Mouse (Mus musculus): ENCODE measurements around the gene Gm47996. TPM values are rescaled to one million over a fixed set of nuclear protein-coding genes. Genes with fewer than 3 reads are reported as not detected.
"Not testable (repeated sequence)": the region's sequence is repeated elsewhere in the genome, so short reads cannot be mapped to it uniquely, and the experiment has no call there.

Gm47996 gene
- total RNA-seq, 2 experiments from 2014 or later, result not detected

- DNase-seq; intact Hi-C loops (cut with DNase I; ENCODE audit: low total_unique reads): not testable (repeated sequence)
These were observed 9.3 kb upstream of the Gm47996 start for GRCm38 (mm10) chr1:151200620-151201019.

GRCm38 (mm10) chr1:151202771-151203170 lies 7.2 kb upstream of the Gm47996 start:
- DNase-seq; intact Hi-C loops (cut with DNase I; ENCODE audit: low total_unique reads): not testable (repeated sequence)

- DNase-seq; intact Hi-C loops (cut with DNase I; ENCODE audit: low total_unique reads): not testable (repeated sequence)
These were observed 6.1 kb upstream of the Gm47996 start, which contains the start of gene 3110040M04Rik for GRCm38 (mm10) chr1:151203818-151204217. 3110040M04Rik (plus strand) TSS chr1:151204121.

- DNase-seq; intact Hi-C loops (cut with DNase I; ENCODE audit: low total_unique reads): not testable (repeated sequence)
These were observed 1.4 kb upstream of the Gm47996 start for GRCm38 (mm10) chr1:151208493-151208892.

GRCm38 (mm10) chr1:151208944-151209343 lies 987 bp upstream of the Gm47996 start:
- DNase-seq; intact Hi-C loops (cut with DNase I; ENCODE audit: low total_unique reads): not testable (repeated sequence)

- intact Hi-C loops (cut with DNase I; ENCODE audit: low total_unique reads); DNase-seq: not testable (repeated sequence)
These were observed 1.7 kb downstream of the Gm47996 start for GRCm38 (mm10) chr1:151211666-151212065.

- no peak for DNase-seq
- intact Hi-C loops (cut with DNase I; ENCODE audit: low total_unique reads), result no loop called here
These were observed 4.9 kb downstream of the Gm47996 start for GRCm38 (mm10) chr1:151214862-151215261.

- DNase-seq, result no peak
- intact Hi-C loops (cut with DNase I; ENCODE audit: low total_unique reads), result no loop called here
These were observed 6.1 kb downstream of the Gm47996 start for GRCm38 (mm10) chr1:151215985-151216384.

- intact Hi-C loops (cut with DNase I; ENCODE audit: low total_unique reads), result no loop called here
- DNase-seq, result no peak
These were observed 6.5 kb downstream of the Gm47996 start for GRCm38 (mm10) chr1:151216417-151216816.

GRCm38 (mm10) chr1:151219045-151219444 lies 9.1 kb downstream of the Gm47996 start:
- no peak for DNase-seq
- intact Hi-C loops (cut with DNase I; ENCODE audit: low total_unique reads), result no loop called here

- DNase-seq, result no peak
- intact Hi-C loops (cut with DNase I; ENCODE audit: low total_unique reads), result no loop called here
These were observed 10.2 kb downstream of the Gm47996 start for GRCm38 (mm10) chr1:151220098-151220497.

GRCm38 (mm10) chr1:151222561-151223267 lies 12.8 kb downstream of the Gm47996 start:
- no peak for DNase-seq
- intact Hi-C loops (cut with DNase I; ENCODE audit: low total_unique reads), result no loop called here

GRCm38 (mm10) chr1:151223377-151223776 lies 13.4 kb downstream of the Gm47996 start:
- no peak for DNase-seq
- intact Hi-C loops (cut with DNase I; ENCODE audit: low total_unique reads), result no loop called here

- no peak for DNase-seq
- intact Hi-C loops (cut with DNase I; ENCODE audit: low total_unique reads), result no loop called here
These were observed 14.6 kb downstream of the Gm47996 start for GRCm38 (mm10) chr1:151224536-151224935.

- intact Hi-C loops (cut with DNase I; ENCODE audit: low total_unique reads), result no loop called here
- DNase-seq, result no peak
These were observed 17.6 kb downstream of the Gm47996 start for GRCm38 (mm10) chr1:151227506-151227905.

GRCm38 (mm10) chr1:151228320-151228989 lies 18.5 kb downstream of the Gm47996 start:
- DNase-seq, result no peak
- intact Hi-C loops (cut with DNase I; ENCODE audit: low total_unique reads), result no loop called here

GRCm38 (mm10) chr1:151232346-151232745 lies 22.4 kb downstream of the Gm47996 start:
- intact Hi-C loops (cut with DNase I; ENCODE audit: low total_unique reads), result no loop called here
- DNase-seq, result no peak

- intact Hi-C loops (cut with DNase I; ENCODE audit: low total_unique reads), result no loop called here
- no peak for DNase-seq
These were observed 23.8 kb downstream of the Gm47996 start for GRCm38 (mm10) chr1:151233756-151234155.

GRCm38 (mm10) chr1:151235574-151235973 lies 25.6 kb downstream of the Gm47996 start:
- DNase-seq, result no peak
- intact Hi-C loops (cut with DNase I; ENCODE audit: low total_unique reads), result no loop called here

- intact Hi-C loops (cut with DNase I; ENCODE audit: low total_unique reads), result no loop called here
- peak; percentile 35 for DNase-seq
These were observed 26.4 kb downstream of the Gm47996 start for GRCm38 (mm10) chr1:151236141-151236930.
